Mouse (Mus musculus) lung, embryonic 14.5 days (tissue): Measurements from ENCODE around the gene Alyref. TPM values are rescaled to one million over a fixed set of nuclear protein-coding genes. Genes with fewer than 3 reads are reported as not detected.
A peak's percentile ranks its signal among the peaks of the same experiment; 100 is the strongest.

ENCODE experiments used
- ATAC-seq: fragments of 200-750 bp; cut with Nextera tagmentation; 2 replicates; pipeline ENCODE4 v1.8.0; 2017; ENCODE audit warnings: mild to moderate bottlenecking, moderate TSS enrichment, moderate library complexity; ENCODE audit not compliant: insufficient read depth
- DNase-seq: peaks from one replicate; pipeline ENCODE4 v3.0.0-alpha.2; 2015
- H3K27ac ChIP-seq: fragments of 300-500 bp; sonication (generic); 2 replicates; pipeline ENCODE4 v1.5.1; 2014; ENCODE audit warnings: low read depth, mild to moderate bottlenecking, moderate library complexity
- H3K27me3 ChIP-seq: fragments of 300-500 bp; sonication (generic); 2 replicates; pipeline ENCODE4 v1.6.1; 2014; ENCODE audit warnings: low read length, control low read depth; ENCODE audit not compliant: insufficient read depth
- H3K36me3 ChIP-seq: fragments of 300-500 bp; sonication (generic); 2 replicates; pipeline ENCODE4 v1.6.1; 2014; ENCODE audit warnings: control low read depth; ENCODE audit not compliant: insufficient read depth
- H3K4me1 ChIP-seq: fragments of 300-500 bp; sonication (generic); 2 replicates; pipeline ENCODE4 v1.6.1; 2014; ENCODE audit warnings: antibody characterized with exemption, control low read depth; ENCODE audit not compliant: insufficient read depth
- H3K4me2 ChIP-seq: fragments of 300-500 bp; sonication (generic); 2 replicates; pipeline ENCODE4 v1.6.1; 2014; ENCODE audit warnings: mild to moderate bottlenecking
- H3K4me3 ChIP-seq: fragments of 300-500 bp; sonication (generic); 2 replicates; pipeline ENCODE4 v1.5.1; 2014; ENCODE audit warnings: low read depth, low read length
- H3K9ac ChIP-seq: fragments of 300-500 bp; sonication (generic); 2 replicates; pipeline ENCODE4 v1.6.1; 2014
- H3K9me3 ChIP-seq: fragments of 300-500 bp; sonication (generic); 2 replicates; pipeline ENCODE4 v1.6.1; 2016; ENCODE audit warnings: low read depth, low read length, control low read depth
- CTCF ChIP-seq: IDR thresholded peaks from 2 replicates; pipeline ENCODE4 v1.5.1; 2016; ENCODE audit warnings: antibody characterized with exemption, low read depth
- WGBS: fragments of 180-500 bp; shearing (Covaris S2); extraction: QIAGEN DNeasy Blood & Tissue Kit; methylation state at CpG from one replicate; pipeline ENCODE4 v1.1.7; 2014; 5-methylcytosine and 5-hydroxymethylcytosine counted together
- polyA plus RNA-seq: library from polyadenylated mRNA; unstranded; fragments of >200 nt; fragmentation: Nextera tagmentation; extraction: Ambion mirVana; gene quantifications from 2 replicates; pipeline ENCODE4 v1.2.1, GENCODE M21; 2014

Gene Alyref
- polyA plus RNA-seq, 1 experiment from 2014 or later, result 617 TPM

DNA sequence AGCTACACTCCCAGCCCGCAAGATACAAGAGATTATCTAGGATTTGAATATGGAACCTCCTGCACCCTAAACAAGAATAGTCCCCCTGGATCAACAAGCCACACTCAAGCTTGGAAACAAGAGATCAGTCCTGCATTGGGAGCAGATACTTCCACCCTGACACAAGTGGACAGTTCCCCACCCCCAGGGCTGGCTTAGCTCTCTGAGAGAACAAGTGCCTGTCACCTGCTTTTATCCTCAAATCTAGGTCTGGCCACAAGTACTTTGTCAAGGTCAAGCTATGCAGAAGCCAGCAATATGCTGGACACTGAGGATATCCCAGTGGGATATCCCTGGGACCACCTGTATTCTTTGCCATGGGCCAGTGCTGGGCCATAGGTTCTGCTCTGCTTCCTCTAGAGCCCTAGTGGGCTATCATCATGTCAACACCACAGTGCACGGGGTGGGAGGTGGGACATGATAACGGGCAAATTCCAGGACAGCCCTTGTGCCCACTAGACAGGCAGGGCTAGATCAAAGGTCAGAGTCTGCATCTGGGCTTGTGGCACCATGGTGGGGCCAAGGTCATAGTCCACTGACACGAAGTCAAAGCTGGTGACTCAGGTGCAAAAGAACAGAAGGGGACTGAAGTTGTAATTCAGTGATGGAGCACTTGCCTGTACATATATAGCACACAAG, 18.6 kb upstream of the Alyref start:
- Histone ChIP-seq H3K4me2 (peak overlapping the region; percentile 92), H3K36me3 (peaks cover 72% of the 10 kb centered on the region), H3K9me3 (no peaks in the 10 kb centered on the region), H3K4me1 (peaks cover 4% of the 10 kb centered on the region; the same call in 1 of the 2 replicates), H3K9ac (peak overlapping the region; percentile 74), H3K4me3 (peak overlapping the region; percentile 87), H3K27ac (no peak overlapping the region), H3K27me3 (no peaks in the 10 kb centered on the region)
- DNase-seq (no peak), ATAC-seq (no peak)
- no peak for TF ChIP-seq CTCF
- 41% methylated on average over 4 of the region's 4 CpGs for WGBS

DNA sequence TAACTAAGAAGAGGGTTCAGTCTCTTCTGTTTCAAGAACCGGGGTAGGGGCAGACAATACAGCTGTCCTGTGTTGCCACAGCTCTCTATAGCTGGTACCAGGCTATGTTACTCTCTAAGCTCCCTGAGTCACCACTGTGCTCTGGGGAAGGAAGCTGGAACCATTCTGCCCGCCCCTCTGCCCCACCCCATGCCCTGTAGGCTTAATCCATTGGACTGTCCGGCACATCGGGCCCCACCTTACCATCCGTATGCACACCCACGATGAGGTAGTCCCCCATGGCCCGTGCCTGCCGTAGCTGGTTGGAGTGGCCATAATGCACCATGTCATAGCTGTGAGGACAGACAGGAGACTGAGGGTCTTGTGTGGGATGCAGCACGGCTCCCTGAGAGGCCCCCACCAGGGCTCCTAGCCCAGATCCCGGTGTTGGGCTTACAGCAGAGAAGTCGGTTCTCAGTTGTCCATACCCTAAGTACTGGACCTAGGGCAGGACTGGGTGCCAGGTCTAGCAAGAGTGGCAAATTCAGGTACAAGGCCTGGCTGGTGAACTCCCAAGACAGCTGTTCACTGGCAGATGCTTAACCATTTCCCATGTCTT, 17.5 kb upstream of the Alyref start:
- Histone ChIP-seq H3K9me3 (no peaks in the 10 kb centered on the region), H3K36me3 (peaks cover 74% of the 10 kb centered on the region), H3K9ac (no peak overlapping the region), H3K4me2 (no peak overlapping the region), H3K27ac (no peak overlapping the region), H3K4me3 (no peak overlapping the region), H3K4me1 (peaks cover 4% of the 10 kb centered on the region; the same call in 1 of the 2 replicates), H3K27me3 (no peaks in the 10 kb centered on the region)
- no peak for DNase-seq
- WGBS, result 90% methylated on average over 11 of the region's 11 CpGs
- ATAC-seq, result no peak
- no peak for TF ChIP-seq CTCF

DNA sequence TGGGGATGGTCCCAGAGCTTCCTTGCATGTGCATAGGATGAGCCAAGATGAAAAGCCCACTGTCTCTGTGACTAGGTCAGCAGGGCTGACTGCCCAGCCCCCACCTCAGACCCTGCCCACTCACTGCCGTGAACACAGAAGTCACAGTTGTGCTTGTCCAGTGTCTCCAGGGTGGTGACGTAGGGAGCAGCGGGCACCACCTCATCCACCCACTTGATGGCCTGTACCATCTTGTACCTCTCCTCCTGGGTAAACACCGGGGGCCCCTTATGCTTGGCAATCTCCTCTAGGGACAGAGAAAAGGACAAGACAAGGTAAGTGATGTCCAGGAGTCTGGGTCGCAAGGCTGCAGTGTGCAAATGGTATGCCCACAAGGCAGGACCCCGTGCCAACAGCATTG, 17.0 kb upstream of the Alyref start:
- no peak overlapping the region for H3K27ac ChIP-seq
- peaks cover 73% of the 10 kb centered on the region for H3K36me3 ChIP-seq
- no peak for ATAC-seq
- H3K9ac ChIP-seq, result no peak overlapping the region
- H3K4me3 ChIP-seq, result no peak overlapping the region
- DNase-seq, result no peak
- H3K27me3 ChIP-seq, result no peaks in the 10 kb centered on the region
- H3K4me1 ChIP-seq, result peaks cover 4% of the 10 kb centered on the region; the same call in 1 of the 2 replicates
- no peak overlapping the region for H3K4me2 ChIP-seq
- no peak for TF ChIP-seq CTCF
- WGBS, result 92% methylated on average over 6 of the region's 6 CpGs
- no peaks in the 10 kb centered on the region for H3K9me3 ChIP-seq

DNA sequence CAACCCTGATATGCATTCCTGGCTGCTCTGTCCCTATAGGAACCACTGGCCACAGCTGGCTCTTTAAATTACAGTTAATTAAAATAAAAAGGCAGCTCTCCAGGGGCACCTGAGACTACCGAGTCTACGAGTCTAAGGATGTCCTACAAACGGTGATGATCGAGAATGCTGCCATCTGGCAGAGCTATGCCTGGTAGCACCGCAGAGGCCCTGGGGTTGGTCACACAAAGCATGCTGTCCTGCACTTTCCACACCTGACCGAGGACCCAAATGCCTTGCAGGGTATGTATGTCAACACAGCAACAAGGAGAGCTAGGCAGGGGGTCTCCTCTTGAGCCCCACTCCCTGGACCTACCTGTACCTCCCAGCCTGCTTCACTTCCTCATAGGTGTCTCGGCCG, 15.8 kb upstream of the Alyref start:
- Histone ChIP-seq H3K27ac (no peak overlapping the region), H3K4me3 (no peak overlapping the region), H3K9me3 (no peaks in the 10 kb centered on the region), H3K4me2 (no peak overlapping the region), H3K4me1 (peaks cover 4% of the 10 kb centered on the region; the same call in 1 of the 2 replicates), H3K36me3 (peaks cover 71% of the 10 kb centered on the region), H3K27me3 (no peaks in the 10 kb centered on the region), H3K9ac (no peak overlapping the region)
- 88% methylated on average over 8 of the region's 8 CpGs for WGBS
- no peak for TF ChIP-seq CTCF
- no peak for DNase-seq
- ATAC-seq, result no peak

DNA sequence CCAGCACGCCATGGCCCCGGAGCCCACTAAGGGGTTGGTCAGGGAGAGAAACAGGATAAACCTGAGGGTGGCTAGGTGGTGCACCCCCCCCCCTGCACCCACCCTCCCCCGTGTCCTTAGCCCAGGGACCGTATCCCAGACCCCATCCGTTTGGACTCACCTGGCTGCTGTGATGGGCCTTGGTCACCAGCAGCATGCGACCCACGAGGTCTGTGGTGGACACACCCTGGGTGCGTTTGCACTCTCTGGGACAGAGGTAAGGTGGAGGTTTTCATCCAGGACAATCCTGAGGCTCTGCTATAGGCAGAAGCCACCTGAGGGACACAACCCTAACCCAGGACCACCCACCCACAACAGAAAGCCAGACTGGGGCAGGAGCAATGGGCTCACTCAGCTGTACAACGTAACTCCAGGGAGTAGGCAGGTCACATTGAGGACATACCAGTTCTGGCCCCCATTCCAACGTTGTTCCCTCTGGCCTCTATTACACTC, 15.4 kb upstream of the Alyref start:
- H3K9ac ChIP-seq, result no peak overlapping the region
- ATAC-seq, result no peak
- DNase-seq, result no peak
- H3K27ac ChIP-seq, result no peak overlapping the region
- H3K4me1 ChIP-seq, result peaks cover 8% of the 10 kb centered on the region
- no peak for TF ChIP-seq CTCF
- no peak overlapping the region for H3K4me2 ChIP-seq
- WGBS, result 85% methylated on average over 10 of the region's 10 CpGs
- peaks cover 66% of the 10 kb centered on the region for H3K36me3 ChIP-seq
- H3K27me3 ChIP-seq, result no peaks in the 10 kb centered on the region
- no peaks in the 10 kb centered on the region for H3K9me3 ChIP-seq
- no peak overlapping the region for H3K4me3 ChIP-seq

DNA sequence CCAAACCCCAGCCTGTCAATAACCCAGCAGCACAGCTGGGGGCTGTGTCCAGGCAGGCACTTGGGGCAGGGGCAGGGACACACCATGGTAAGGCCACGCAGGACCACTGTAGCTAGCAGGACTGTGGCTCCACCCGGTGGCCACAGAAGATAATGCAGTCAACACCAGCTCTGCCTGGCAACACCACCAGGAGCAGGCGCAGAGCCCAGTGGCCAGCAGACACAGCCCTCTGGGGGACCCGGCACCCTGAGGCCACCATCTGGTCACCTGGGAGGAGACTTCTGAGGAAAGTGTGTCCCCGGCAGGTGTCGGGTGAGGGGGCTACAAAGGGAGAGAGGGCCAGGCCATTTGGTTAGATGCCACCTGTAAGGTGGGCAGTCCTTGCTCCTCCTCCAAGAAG, 14.6 kb upstream of the Alyref start:
- no peak overlapping the region for H3K27ac ChIP-seq
- no peak overlapping the region for H3K4me2 ChIP-seq
- ATAC-seq (no peak; the same call in 1 of the 2 replicates), DNase-seq (peak; percentile 83)
- no peaks in the 10 kb centered on the region for H3K27me3 ChIP-seq
- no peaks in the 10 kb centered on the region for H3K9me3 ChIP-seq
- peak; percentile 90 for TF ChIP-seq CTCF
- H3K4me1 ChIP-seq, result peaks cover 13% of the 10 kb centered on the region
- H3K9ac ChIP-seq, result no peak overlapping the region
- H3K4me3 ChIP-seq, result no peak overlapping the region
- H3K36me3 ChIP-seq, result peaks cover 61% of the 10 kb centered on the region
- WGBS, result 32% methylated on average over 6 of the region's 6 CpGs

DNA sequence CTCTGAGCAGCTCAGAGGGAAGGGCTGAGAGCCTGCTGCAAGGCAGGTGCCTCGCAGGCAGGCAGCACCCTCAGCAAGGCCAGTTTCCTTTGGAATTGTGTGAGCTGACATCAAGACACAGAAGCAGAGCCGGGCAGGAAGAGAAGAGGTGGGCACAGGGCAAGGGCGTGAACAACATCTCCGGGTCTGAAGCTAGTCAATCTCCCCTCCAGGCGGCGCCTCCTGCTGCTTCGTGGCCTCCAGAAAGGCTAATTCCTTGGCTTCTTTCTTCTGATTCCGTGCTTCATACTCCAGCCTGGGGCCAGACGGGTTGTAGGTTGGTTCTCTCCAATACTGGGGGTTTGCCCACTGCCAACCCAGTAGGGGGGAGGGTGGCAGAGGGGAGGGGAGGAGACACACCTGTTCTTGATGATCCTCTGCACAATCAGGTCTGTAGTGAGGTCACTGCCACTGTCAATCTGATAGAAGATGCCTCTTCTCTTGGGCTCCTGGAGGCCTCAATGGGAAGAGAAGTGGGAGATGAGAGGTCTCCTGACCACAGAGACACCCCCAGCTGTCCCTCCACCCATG, 12.4 kb upstream of the Alyref start:
- H3K27ac ChIP-seq, result no peak overlapping the region
- H3K4me1 ChIP-seq, result peaks cover 11% of the 10 kb centered on the region; the same call in 1 of the 2 replicates
- no peak overlapping the region for H3K9ac ChIP-seq
- H3K36me3 ChIP-seq, result peaks cover 66% of the 10 kb centered on the region
- H3K9me3 ChIP-seq, result no peaks in the 10 kb centered on the region
- no peak for DNase-seq
- H3K4me2 ChIP-seq, result no peak overlapping the region
- no peak for ATAC-seq
- H3K4me3 ChIP-seq, result no peak overlapping the region
- 85% methylated on average over 9 of the region's 9 CpGs for WGBS
- no peaks in the 10 kb centered on the region for H3K27me3 ChIP-seq
- no peak for TF ChIP-seq CTCF
